Mouse (Mus musculus): Measurements from ENCODE around the gene Filip1l.

DNA sequence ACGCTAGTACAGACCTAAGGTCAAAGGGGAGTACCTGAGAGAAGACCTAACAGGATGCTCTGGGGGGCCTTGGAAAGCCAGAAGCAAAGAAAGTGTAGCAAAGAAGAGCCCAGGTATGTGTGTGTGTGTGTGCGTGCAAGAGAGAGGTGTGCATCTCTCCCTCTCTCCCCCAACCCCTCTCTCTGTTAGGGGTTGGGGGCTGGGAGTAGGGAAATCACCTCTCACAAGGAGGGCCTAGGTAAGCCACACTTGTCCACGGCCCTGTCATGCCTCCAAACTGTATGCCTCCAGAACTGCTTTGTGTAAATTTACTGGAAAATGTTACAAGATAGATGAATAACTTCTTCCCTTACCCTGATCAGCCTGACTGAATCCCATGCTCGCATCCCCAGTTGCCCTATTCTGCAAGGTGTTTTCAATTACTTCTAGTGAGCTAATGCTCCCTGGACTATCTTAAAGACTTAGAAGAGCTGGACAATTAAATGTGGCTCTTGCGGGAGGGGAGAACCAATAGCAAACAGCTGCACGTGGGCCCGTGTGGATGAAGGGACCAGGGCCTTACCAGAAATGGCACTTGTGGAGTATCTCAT, 22.4 kb downstream of the Filip1l start:
- no peak for TF ChIP-seq CTCF (conservative IDR thresholded peaks at IDR 0.05; ENCODE audit: insufficient read depth, insufficient read length, low read depth, low read length)
- TF ChIP-seq POLR2A (IDR thresholded peaks at IDR 0.05; ENCODE audit: low read depth, low read length), result no peak

All from kidney, adult 2 months (tissue).